Mouse (Mus musculus): Measurements from ENCODE around the gene Ift74.
"Not testable (repeated sequence)": the region's sequence is repeated elsewhere in the genome, so short reads cannot be mapped to it uniquely, and the experiment has no call there.

The Ift74 gene

DNA sequence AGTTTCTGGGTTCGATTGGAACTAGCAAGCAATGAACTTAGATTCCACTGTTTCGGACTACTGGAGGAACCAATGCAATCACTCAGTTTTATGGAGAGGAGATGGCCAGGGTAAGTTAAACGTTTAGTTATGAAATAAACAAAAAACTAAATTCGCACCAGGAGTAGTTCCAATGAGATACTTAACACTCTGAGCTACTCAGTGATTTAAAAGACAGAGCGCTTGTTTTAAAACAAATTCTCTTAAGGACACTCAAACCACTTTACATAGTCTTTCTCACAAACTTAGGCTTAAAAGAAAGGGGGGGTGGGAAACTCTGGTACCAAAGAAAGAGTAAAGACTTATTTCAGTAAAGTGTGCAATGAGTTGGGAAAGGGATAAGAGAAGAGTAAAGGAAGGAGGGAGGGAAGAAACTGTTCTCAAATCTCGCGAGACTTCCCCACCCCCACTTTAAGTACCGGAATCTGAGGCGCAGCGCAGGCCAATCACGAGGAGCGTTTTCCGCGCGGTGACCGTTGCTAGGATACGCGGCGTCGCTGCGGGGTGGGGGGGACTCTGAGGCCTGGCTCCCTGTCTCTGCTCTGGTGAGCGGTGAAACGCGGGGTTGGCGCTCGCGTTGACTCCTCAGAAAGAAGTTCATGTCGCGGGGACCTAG lies at the start of gene Ift74:
Gene Ift74, plus strand, starts transcription at position 520 of the 655 bp plus-strand sequence.
- peak; percentile 92 for DNase-seq (ENCODE audit: low read depth, low spot score)

DNA sequence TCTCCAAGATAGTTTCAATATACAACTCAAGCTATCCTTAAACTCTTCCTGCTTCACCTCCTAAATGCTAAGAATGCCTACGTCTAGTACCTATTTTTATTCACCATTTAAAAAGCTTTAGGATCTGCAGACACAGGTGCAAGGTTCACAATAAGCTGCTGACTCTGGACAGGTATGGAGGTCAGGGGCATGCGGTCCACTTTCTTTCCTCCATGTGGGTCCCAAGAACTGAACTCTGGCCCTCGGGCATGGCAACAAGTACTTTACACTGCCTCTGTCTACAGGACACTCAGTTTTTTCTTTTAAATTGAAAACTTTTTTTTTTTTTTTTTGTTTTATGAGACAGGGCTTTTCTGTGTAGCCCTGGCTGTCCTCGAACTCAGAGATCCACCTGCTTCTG lies 41.6 kb upstream of the Ift74 start:
- no peak for DNase-seq (ENCODE audit: low read depth, low spot score)

- no peak for DNase-seq (ENCODE audit: low read depth, low spot score)
These were observed 22.4 kb upstream of the Ift74 start for GRCm38 (mm10) chr4:94591765-94592381.

DNA sequence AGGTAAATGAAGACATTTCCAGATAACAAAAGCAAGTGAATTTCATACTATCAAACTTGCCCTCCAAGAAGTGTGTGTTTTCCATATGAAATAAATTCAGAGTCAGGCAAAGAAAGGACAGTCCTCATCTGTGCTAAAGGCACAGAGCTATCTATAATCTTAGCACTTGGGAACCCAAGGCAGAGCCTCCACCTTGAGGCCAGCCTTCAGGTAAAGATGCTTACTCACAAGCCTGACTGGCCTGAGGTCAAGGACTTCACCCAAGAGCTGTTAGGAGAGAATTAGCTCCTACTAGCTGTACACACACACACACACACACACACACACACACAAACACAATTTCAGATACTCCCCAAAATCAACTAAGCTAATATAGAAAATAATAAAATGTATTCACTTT lies 21.6 kb upstream of the Ift74 start:
- no peak for DNase-seq (ENCODE audit: low read depth, low spot score)

GRCm38 (mm10) chr4:94601395-94601794 lies 12.9 kb upstream of the Ift74 start:
- no peak for DNase-seq (ENCODE audit: low read depth, low spot score)

DNA sequence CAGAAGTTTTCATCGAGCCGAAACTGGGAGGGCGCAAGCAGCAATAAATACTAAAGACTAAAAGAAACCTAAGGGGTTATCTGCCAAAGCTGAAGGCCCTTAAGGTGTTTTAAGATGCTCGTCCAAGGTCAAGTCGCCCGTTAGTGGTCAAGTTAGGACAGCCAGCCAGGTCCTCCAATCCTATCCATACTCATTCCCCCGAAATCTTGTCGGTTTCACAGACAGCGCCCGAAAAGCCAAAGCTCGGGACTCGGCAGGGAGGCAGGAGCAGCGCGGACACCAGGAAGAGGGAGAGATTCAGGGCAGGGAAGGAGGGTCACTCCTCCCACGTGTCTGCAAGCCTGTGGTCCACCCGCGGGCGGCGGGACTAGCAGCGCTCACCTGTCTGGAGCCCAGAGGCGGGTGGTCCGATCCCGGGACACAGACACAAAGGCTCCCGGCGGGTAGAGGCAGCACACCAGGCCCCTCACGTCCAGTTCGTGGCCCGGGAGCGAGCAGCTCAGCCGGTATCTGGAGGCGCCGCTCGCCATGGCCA lies 11.7 kb upstream of the Ift74 start:
- no peak for DNase-seq (ENCODE audit: low read depth, low spot score)

DNA sequence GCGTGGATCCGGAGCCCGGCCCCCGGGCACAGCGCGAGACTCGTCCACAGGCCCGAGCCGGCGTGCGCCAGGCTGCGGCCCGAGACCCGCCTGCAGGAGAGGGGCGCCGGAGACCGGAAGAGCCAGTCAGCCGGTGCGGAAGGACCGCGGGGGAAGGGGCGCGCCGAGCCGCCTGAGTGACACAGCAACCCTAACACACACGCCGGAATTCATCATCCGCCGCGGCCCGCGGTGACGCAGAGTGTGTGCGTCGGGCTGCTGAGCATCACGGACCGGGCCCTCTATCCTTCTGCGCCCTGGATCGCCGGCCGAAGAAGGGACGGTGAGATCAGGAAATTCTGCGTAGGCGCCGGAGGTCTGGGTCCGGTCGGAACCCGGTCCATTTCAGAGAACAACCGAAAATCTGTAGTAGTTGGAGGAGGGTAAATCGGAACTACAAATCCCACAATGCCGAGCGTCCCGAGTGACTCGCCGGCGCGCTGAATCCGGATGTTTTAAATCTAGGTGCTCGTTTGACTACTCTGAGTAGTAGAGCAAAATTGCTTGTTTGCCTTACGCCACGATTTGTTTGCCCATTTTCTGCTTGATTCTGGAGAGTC lies 11.2 kb upstream of the Ift74 start, which contains the start of gene Plaa:
Gene Plaa, minus strand, starts transcription at position 214 of the 599 bp plus-strand sequence.
- peak; percentile 85 for DNase-seq (ENCODE audit: low read depth, low spot score)

GRCm38 (mm10) chr4:94604452-94605019 lies 9.8 kb upstream of the Ift74 start:
- no peak for DNase-seq (ENCODE audit: low read depth, low spot score)

DNA sequence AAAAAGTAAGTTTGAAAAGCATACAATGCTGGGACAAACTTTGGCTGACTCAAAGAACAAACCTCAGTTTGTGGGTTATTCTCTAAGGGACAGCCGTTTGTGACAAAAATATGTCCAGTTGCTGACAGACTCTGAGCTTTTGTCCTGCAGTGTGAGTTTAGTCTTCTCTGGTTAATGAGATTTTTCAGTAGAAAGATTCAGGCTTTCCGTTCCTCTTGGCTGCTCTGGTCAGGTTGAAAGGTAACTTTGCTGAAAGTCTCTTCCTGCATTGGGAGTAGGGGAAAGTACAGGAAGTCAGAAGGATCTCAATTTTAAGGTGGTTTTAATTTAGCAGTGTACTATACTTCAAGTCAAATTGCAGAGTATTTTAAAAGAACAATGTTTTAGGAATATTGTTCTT lies 8.7 kb upstream of the Ift74 start:
- DNase-seq (ENCODE audit: low read depth, low spot score): no peak

DNA sequence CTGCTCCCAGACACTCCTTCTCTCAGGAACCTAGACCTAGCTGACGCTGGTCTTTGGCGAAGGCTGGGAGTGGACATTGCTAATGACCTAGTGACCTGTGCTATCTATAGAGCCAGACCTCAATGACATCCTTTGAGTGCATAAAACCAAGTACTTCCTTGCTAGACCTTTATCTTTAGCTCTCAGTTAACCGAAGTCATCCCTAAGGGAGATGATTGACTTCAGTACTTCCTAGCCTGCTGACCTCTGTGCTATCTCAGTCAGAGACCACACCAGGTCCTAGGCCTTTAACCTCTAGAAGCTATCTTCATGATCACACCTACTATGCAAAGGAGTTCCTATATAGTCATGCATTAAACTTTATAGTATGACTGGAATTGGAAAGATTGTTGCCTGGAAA lies 4.0 kb upstream of the Ift74 start:
- no peak for DNase-seq (ENCODE audit: low read depth, low spot score)

DNA sequence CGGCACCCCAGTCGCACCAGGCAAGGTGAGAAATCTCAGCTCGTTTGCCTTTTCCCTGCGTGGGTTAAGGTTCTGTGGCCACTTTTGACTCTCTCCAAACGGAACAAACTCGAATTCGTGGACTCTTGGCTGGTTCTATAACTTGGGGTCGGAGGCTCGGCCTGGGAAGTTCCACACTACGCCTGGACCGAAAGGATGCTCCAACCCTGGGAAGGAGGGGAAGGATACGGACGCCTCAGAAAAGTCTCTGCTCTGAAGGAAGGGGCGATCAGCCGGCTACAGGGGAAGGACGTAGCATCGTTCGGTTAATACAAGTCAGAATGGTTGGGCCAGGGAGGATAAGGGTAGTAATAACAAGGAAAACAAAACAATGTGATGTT lies 326 bp downstream of the Ift74 start:
- no peak for DNase-seq (ENCODE audit: low read depth, low spot score)

- DNase-seq (ENCODE audit: low read depth, low spot score): no peak
These were observed 5.8 kb downstream of the Ift74 start for GRCm38 (mm10) chr4:94620077-94620476.

DNA sequence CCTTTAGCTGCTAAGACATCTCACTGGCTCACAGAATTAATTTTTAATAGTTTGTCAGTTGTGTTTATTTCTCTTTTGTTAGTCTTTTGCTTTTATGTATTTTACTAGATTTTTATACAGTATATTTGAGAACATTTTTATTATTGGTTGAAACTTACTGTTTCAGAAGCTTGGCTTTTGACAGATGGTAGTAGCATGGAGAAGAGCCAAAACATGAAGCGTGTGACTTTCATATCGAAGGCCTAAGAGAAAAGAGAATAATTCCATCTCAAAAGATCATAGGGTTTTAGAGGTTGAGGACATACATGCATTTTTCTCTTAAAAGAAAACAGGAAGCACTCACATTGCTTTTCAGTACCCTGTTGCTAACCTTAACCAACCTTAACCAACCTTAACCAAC lies 28.9 kb downstream of the Ift74 start:
- DNase-seq (ENCODE audit: low read depth, low spot score): peak; percentile 0

DNA sequence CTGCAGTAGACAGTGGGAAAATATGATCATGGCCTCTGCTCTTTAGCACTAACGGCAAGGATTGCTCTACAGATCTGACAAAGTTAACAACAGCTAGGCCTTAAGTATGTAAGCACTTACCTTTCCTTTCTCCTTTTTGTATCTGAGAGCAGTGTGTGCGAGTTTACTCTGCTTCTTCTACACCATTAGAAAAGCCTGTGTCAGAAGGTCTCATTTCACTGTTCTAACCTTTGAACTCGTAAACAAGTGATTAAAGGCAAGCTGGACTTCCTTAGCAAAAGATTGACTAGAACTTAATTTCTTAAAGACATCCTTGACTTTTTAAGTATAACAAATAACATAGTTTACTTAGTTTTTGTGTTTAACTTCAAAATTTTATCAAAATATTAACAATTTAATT lies 35.6 kb downstream of the Ift74 start, which contains the start of gene Lrrc19:
Gene Lrrc19, minus strand, starts transcription at position 225 of the 400 bp plus-strand sequence.
- DNase-seq (ENCODE audit: low read depth, low spot score): no peak

DNA sequence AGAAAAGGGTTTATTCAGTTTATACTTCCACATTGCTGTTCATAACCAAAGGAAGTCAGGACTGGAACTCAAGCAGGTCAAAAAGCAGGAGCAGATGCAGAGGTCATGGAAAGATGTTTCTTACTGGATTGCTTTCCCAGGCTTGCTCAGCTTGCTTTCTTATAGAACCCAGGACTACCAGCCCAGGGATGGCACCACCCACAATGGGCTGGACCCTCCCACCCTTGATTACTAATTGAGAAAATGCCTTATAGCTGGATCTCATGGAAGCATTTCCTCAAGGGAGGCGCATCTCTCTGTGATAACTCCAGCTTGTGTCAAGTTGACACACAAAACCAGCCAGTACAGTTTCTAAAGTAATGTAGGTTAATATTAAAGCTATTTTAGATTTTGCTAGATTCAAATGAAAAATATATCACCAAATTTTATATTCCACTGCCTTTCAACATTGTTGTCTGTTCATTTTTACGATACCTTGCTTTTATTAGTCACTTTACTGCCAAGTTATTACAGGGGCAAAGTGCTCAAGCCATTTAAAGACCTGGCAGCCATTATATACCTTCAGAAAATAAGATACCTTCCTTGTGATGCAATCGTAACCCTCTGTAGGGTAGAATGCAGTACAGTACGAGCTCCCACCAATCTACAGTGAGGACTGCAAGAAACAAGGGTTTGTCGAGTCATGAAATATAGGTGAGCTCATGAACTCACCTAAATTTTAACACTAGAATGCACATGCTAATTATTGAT lies 36.3 kb downstream of the Ift74 start:
- not testable (repeated sequence) for DNase-seq (ENCODE audit: low read depth, low spot score)

DNA sequence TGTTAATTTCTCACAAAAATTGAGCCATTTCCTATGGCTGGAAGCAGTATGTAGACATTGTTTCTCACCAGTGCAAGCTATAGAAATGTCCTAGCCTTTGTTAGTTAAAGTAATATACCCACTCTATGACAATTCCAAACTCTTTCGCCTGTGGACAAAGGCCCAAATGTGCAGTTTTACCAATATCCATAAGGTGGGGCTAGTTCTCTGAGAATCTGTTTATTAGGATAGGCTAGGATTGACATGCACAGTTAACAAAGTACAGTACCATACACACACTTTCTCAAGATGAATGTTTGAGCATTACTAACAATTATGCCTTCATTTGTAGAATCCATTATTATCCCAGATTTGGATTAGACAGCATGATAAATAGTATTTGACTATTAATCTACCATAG lies 55.4 kb downstream of the Ift74 start:
- DNase-seq (ENCODE audit: low read depth, low spot score): no peak

DNA sequence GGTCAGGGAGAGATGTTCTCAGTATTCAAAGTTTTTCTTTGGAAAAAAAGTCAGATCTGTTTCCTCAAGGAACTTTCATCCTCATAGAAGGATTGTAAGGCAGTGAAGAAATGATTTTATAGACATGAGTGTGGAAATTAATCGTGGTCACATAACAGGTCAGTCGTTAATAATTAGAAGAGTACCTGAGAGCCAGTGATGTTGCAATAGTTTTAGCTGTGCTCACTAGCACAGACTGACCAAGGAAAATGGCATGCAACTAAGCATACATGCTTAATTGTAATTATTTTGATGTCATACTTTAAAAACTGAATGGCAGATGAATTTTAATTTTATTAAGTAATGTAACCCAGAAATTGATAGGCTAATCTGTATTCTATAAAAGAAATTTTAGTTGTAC lies 66.4 kb downstream of the Ift74 start:
- no peak for DNase-seq (ENCODE audit: low read depth, low spot score)

DNA sequence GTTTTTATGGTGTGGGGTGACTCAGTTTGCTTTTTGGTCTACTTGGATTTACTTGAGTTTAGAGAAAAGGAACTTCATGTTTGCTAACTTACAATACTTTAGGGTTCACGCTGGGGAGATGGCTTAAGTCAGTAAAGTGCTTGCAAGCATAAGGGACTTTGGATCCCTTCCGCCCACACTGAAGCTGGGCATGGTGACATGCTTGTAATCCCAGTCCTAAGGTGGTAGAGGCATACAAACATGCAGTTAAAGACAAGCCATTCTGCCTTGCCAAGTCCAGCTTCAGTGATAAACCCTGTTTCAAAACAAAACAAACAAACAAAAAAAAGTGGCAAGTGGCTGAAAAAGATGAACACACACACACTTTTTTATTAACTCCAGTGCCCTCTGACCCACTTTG lies 66.9 kb downstream of the Ift74 start:
- no peak for DNase-seq (ENCODE audit: low read depth, low spot score)

GRCm38 (mm10) chr4:94682029-94682428 lies 67.7 kb downstream of the Ift74 start:
- DNase-seq (ENCODE audit: low read depth, low spot score): no peak

- no peak for DNase-seq (ENCODE audit: low read depth, low spot score)
These were observed 69.0 kb downstream of the Ift74 start for GRCm38 (mm10) chr4:94683305-94683704.

DNA sequence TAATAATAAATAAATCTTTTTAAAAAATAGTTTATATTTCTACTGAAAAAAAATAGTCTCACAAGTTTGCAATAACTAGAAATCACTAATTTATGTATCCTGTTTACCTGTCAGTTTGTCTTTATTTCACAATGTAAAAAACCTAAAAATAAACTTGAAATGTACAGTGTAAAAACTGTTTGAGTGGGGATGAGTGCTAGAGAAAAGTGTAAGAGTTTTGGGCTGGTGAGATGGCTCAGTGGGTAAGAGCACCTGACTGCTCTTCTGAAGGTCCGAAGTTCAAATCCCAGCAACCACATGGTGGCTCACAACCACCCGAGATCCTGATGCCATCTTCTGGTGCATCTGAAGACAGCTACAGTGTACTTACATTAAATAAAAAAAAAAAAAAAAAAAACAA lies 75.5 kb downstream of the Ift74 start:
- not testable (repeated sequence) for DNase-seq (ENCODE audit: low read depth, low spot score)

GRCm38 (mm10) chr4:94691078-94691477 lies 76.8 kb downstream of the Ift74 start:
- DNase-seq (ENCODE audit: low read depth, low spot score): no peak
